Comparison of ENCODE assay signal across 22 mouse cellular contexts in genomic region chr4:57165654-57166053, GRCm38 (mm10). TPM values are rescaled to one million over a fixed set of nuclear protein-coding genes. Genes with fewer than 3 reads are reported as not detected.
A peak's percentile ranks its signal among the peaks of the same experiment; 100 is the strongest.
DNase-seq lines count a peak whose midpoint lies in the region; ATAC-seq and TF ChIP-seq lines count a peak whose summit lies in the region.
"Had no signal": no experiment of that assay in that cellular context is flagged by ENCODE, and none has a peak within 500 bp of the region (broad histone marks: within the 10 kb centered on the region; RNA-seq: fewer than 3 reads in every experiment).

No protein-coding gene starts in this region.

- no peak for TF ChIP-seq POLR2A in testis, adult 2 months (IDR thresholded peaks at IDR 0.05; ENCODE audit: control insufficient read depth, low read depth, low read length)
- TF ChIP-seq POLR2A in MEL (IDR thresholded peaks at IDR 0.05; ENCODE audit: control insufficient read depth in 1 of 2, insufficient read depth in 1 of 2, low read depth in 1 of 2, low read length in 2 of 2, poor library complexity in 1 of 2), result no peak

- TF ChIP-seq EP300 in MEL (IDR thresholded peaks at IDR 0.05; ENCODE audit: low read depth in 1 of 2, low read length in 2 of 2), result no peak

- H3K27me3 ChIP-seq in hindbrain, embryonic 11.5 days (ENCODE audit: control insufficient read depth, insufficient read depth, low read length), result no peaks in the 10 kb centered on the region
- H3K27me3 ChIP-seq in hindbrain, embryonic 16.5 days (replicated peaks; ENCODE audit: control insufficient read depth, insufficient read depth, low read length), result no peaks in the 10 kb centered on the region
- no peaks in the 10 kb centered on the region for H3K27me3 ChIP-seq in testis, adult 2 months (ENCODE audit: control insufficient read depth, insufficient read depth, low read length)
- H3K27me3 ChIP-seq in MEL (ENCODE audit: control insufficient read depth in 1 of 2, insufficient read depth in 2 of 2, low read length in 2 of 2), result peaks cover 0 to 2% of the 10 kb centered on the region in 2 experiments; a peak in 1 of 4 replicates
- no peaks in the 10 kb centered on the region for H3K27me3 ChIP-seq in splenic B cell, adult 2 months (ENCODE audit: control insufficient read depth, insufficient read depth, low read length, poor library complexity, severe bottlenecking)
- no peaks in the 10 kb centered on the region for H3K27me3 ChIP-seq in kidney, embryonic 14.5 days (ENCODE audit: control insufficient read depth, insufficient read depth, low read length)
- H3K27me3 ChIP-seq: embryonic facial prominence, embryonic 13.5 days; forebrain, embryonic 12.5 days; intestine, embryonic 15.5 days had no signal

- no peak for DNase-seq in hindbrain, embryonic 11.5 days (ENCODE audit: low spot score)
- no peak for DNase-seq in testis, postnatal 10 days (ENCODE audit: low spot score)
- DNase-seq in MEL (ENCODE audit: low read depth, low spot score), result peak; percentile 34
- peak; percentile 6 for DNase-seq in splenic B cell, adult 2 months (ENCODE audit: low read depth, low spot score)
- DNase-seq in adrenal gland, adult 8-10 months, result no peak
- DNase-seq: adrenal gland, postnatal 14 days; cerebellum, adult 2 months; cerebellum, postnatal 14 days; gastrocnemius, postnatal 10 days; heart, adult 18-20 months; heart, postnatal 10 days; heart, postnatal 4 days; kidney, adult 18-20 months had no signal

- no peak overlapping the region for H3K27ac ChIP-seq in hindbrain, embryonic 11.5 days (ENCODE audit: low read depth, low read length)
- H3K27ac ChIP-seq in hindbrain, embryonic 16.5 days (ENCODE audit: low read depth, low read length), result no peak overlapping the region
- no peak overlapping the region for H3K27ac ChIP-seq in testis, adult 2 months (ENCODE audit: control insufficient read depth, insufficient read depth, low read depth, low read length)
- no peak overlapping the region for H3K27ac ChIP-seq in MEL (ENCODE audit: control insufficient read depth, low read depth, low read length)
- no peak overlapping the region for H3K27ac ChIP-seq in kidney, embryonic 14.5 days (ENCODE audit: low read depth, low read length)
- H3K27ac ChIP-seq: embryonic facial prominence, embryonic 13.5 days; forebrain, embryonic 12.5 days; heart, embryonic 10.5 days had no signal

- no peaks in the 10 kb centered on the region for H3K79me2 ChIP-seq in MEL (ENCODE audit: control insufficient read depth, insufficient read depth, low read length, poor library complexity)

- TF ChIP-seq CTCF in testis, adult 2 months (IDR thresholded peaks at IDR 0.05; ENCODE audit: control insufficient read depth, insufficient read depth, insufficient replicate concordance, low read depth, low read length), result no peak
- no peak for TF ChIP-seq CTCF in MEL (IDR thresholded peaks at IDR 0.05 in 2 of 3, conservative IDR thresholded peaks at IDR 0.05 in 1 of 3; ENCODE audit: control insufficient read depth in 1 of 3, insufficient read depth in 1 of 3, low read depth in 2 of 3, low read length in 3 of 3, poor library complexity in 1 of 3, severe bottlenecking in 1 of 3)

- H3K36me3 ChIP-seq in hindbrain, embryonic 11.5 days (ENCODE audit: control insufficient read depth, insufficient read depth, low read length), result no peaks in the 10 kb centered on the region
- no peaks in the 10 kb centered on the region for H3K36me3 ChIP-seq in hindbrain, embryonic 16.5 days (ENCODE audit: control insufficient read depth, insufficient read depth, low read length)
- H3K36me3 ChIP-seq in testis, adult 2 months (ENCODE audit: control insufficient read depth, insufficient read depth, low read length), result no peaks in the 10 kb centered on the region
- no peaks in the 10 kb centered on the region for H3K36me3 ChIP-seq in MEL (ENCODE audit: control insufficient read depth in 1 of 2, insufficient read depth in 2 of 2, low read length in 2 of 2)
- H3K36me3 ChIP-seq in splenic B cell, adult 2 months (ENCODE audit: control insufficient read depth, insufficient read depth, low read length, poor library complexity, severe bottlenecking), result no peaks in the 10 kb centered on the region
- no peaks in the 10 kb centered on the region for H3K36me3 ChIP-seq in kidney, embryonic 14.5 days (ENCODE audit: control insufficient read depth, insufficient read depth, low read length)
- H3K36me3 ChIP-seq: embryonic facial prominence, embryonic 13.5 days; forebrain, embryonic 12.5 days; heart, embryonic 10.5 days; intestine, embryonic 15.5 days had no signal

- no peak overlapping the region for H3K9ac ChIP-seq in hindbrain, embryonic 11.5 days (ENCODE audit: low read depth, low read length)
- H3K9ac ChIP-seq in hindbrain, embryonic 16.5 days (ENCODE audit: low read depth, low read length), result no peak overlapping the region
- no peak overlapping the region for H3K9ac ChIP-seq in MEL (ENCODE audit: control insufficient read depth, low read depth, low read length, poor library complexity, severe bottlenecking)
- H3K9ac ChIP-seq in kidney, embryonic 14.5 days (ENCODE audit: low read depth, low read length), result no peak overlapping the region
- H3K9ac ChIP-seq: embryonic facial prominence, embryonic 13.5 days; forebrain, embryonic 12.5 days; intestine, embryonic 15.5 days had no signal

- 52% methylated on average over 3 of the region's 3 CpGs for WGBS in hindbrain, embryonic 11.5 days
- WGBS in hindbrain, embryonic 16.5 days, result 54% methylated on average over 3 of the region's 3 CpGs
- WGBS in kidney, embryonic 14.5 days, result 72% methylated on average over 3 of the region's 3 CpGs

- ATAC-seq in hindbrain, embryonic 11.5 days (ENCODE audit: low FRiP score), result peak; percentile 40; the same call in 1 of the 2 replicates
- no peak for ATAC-seq in hindbrain, embryonic 16.5 days
- no peak for ATAC-seq in kidney, embryonic 14.5 days (ENCODE audit: low FRiP score, low TSS enrichment)
- ATAC-seq: CD4-positive, CD25-positive, alpha-beta regulatory T cell, adult 4 months; forebrain, embryonic 16.5 days had no signal

- no peak for TF ChIP-seq RAD21 in MEL (IDR thresholded peaks at IDR 0.05; ENCODE audit: low read depth, low read length)

- H3K4me2 ChIP-seq in hindbrain, embryonic 11.5 days (replicated peaks; ENCODE audit: low read depth, low read length), result no peak overlapping the region
- no peak overlapping the region for H3K4me2 ChIP-seq in hindbrain, embryonic 16.5 days (ENCODE audit: low read length)
- no peak overlapping the region for H3K4me2 ChIP-seq in kidney, embryonic 14.5 days (replicated peaks; ENCODE audit: low read depth, low read length)
- H3K4me2 ChIP-seq: embryonic facial prominence, embryonic 13.5 days; forebrain, embryonic 12.5 days; intestine, embryonic 15.5 days had no signal

- no peaks in the 10 kb centered on the region for H3K4me1 ChIP-seq in hindbrain, embryonic 11.5 days (replicated peaks; ENCODE audit: control insufficient read depth, insufficient read depth, low read length)
- H3K4me1 ChIP-seq in hindbrain, embryonic 16.5 days (ENCODE audit: control insufficient read depth, insufficient read depth, low read depth, low read length), result peaks cover 7% of the 10 kb centered on the region
- H3K4me1 ChIP-seq in testis, adult 2 months (ENCODE audit: control insufficient read depth, insufficient read depth, low read length), result no peaks in the 10 kb centered on the region
- H3K4me1 ChIP-seq in MEL (ENCODE audit: control insufficient read depth in 1 of 2, insufficient read depth in 2 of 2, low read length in 2 of 2), result peaks cover 0 to 8% of the 10 kb centered on the region in 2 experiments; a peak in 2 of 4 replicates
- H3K4me1 ChIP-seq in kidney, embryonic 14.5 days (ENCODE audit: control insufficient read depth, insufficient read depth, low read length), result 0 out of 2 replicates have a peak, but pooled peaks cover 3% of the 10 kb centered on the region

- no peak overlapping the region for H3K4me3 ChIP-seq in hindbrain, embryonic 11.5 days (ENCODE audit: low read depth, low read length)
- no peak overlapping the region for H3K4me3 ChIP-seq in hindbrain, embryonic 16.5 days (ENCODE audit: low read length)
- peak overlapping the region; percentile 53 for H3K4me3 ChIP-seq in testis, adult 2 months (ENCODE audit: control insufficient read depth, low read depth, low read length)
- H3K4me3 ChIP-seq in MEL (ENCODE audit: control insufficient read depth in 1 of 2, insufficient read depth in 1 of 2, low read depth in 2 of 2, low read length in 2 of 2), result no peak overlapping the region
- no peak overlapping the region for H3K4me3 ChIP-seq in kidney, embryonic 14.5 days (ENCODE audit: low read length)
- H3K4me3 ChIP-seq: embryonic facial prominence, embryonic 13.5 days; forebrain, embryonic 12.5 days; heart, embryonic 10.5 days; intestine, embryonic 15.5 days had no signal

- H3K9me3 ChIP-seq in hindbrain, embryonic 11.5 days (ENCODE audit: control insufficient read depth, low read length), result no peaks in the 10 kb centered on the region
- no peaks in the 10 kb centered on the region for H3K9me3 ChIP-seq in hindbrain, embryonic 16.5 days (ENCODE audit: control insufficient read depth, low read length)
- H3K9me3 ChIP-seq in MEL (replicated peaks; ENCODE audit: insufficient read depth, low read length), result no peaks in the 10 kb centered on the region
- no peaks in the 10 kb centered on the region for H3K9me3 ChIP-seq in kidney, embryonic 14.5 days (ENCODE audit: control insufficient read depth, low read length)
- H3K9me3 ChIP-seq: embryonic facial prominence, embryonic 13.5 days; forebrain, embryonic 12.5 days; heart, embryonic 10.5 days; intestine, embryonic 15.5 days had no signal

TF ChIP-seq in MEL, 35 proteins besides CTCF, POLR2A, EP300 and RAD21:
- no peak for TF ChIP-seq TCF12 (IDR thresholded peaks at IDR 0.05; ENCODE audit: low read depth, low read length)
- peak; percentile 69 for TF ChIP-seq USF1 (IDR thresholded peaks at IDR 0.05; ENCODE audit: low read depth, low read length)
TF ChIP-seq in MEL: peak in this region for 1.

RNA-seq across cellular contexts. Expression of gene Epb41l4b, which starts 22.4 kb away (rescaled TPM):
- 1.4 and 1.7 TPM in 2 replicates for polyA plus RNA-seq in hindbrain, embryonic 11.5 days (2014; fragmentation: Nextera tagmentation; extraction: Ambion mirVana)
- polyA plus RNA-seq in hindbrain, embryonic 16.5 days (2015; fragmentation: Nextera tagmentation; extraction: Ambion mirVana), result 2.8 and 3.4 TPM in 2 replicates
- polyA plus RNA-seq in testis, adult 2 months (2012; rRNA removed), result 3.1 and 3.8 TPM in 2 replicates
- not detected in 2 replicates for total RNA-seq in MEL (2012; rRNA removed)
- polyA plus RNA-seq in MEL (2012; ENCODE audit: insufficient read depth in 1 of 2, insufficient read length in 2 of 2, low read depth in 1 of 2, low replicate concordance in 2 of 2, missing spikeins in 1 of 2), result not detected
- 2.3 and 2.9 TPM in 2 replicates for polyA plus RNA-seq in kidney, embryonic 14.5 days (2014; fragmentation: Nextera tagmentation; extraction: Ambion mirVana)
- 1 to 10 TPM; 1.9 to 3.5 (median 2.6) TPM for total RNA-seq in adrenal gland, adult 8-10 months (2022)
- polyA plus RNA-seq: CD4-positive, CD25-positive, alpha-beta regulatory T cell, adult 4 months had no signal

Comparison
In these comparisons a context has a peak if more than half of its experiments do, and no peak if none do; other contexts are left out.
1. DNase-seq: peak in MEL (single experiment) and splenic B cell, adult 2 months (single experiment); none in hindbrain, embryonic 11.5 days (single experiment), testis, postnatal 10 days (single experiment) and adrenal gland, adult 8-10 months (single experiment).